Mouse (Mus musculus) thymus, adult 2 months (tissue): ENCODE measurements at regions not wholly inside any gene's neighbourhood (a gene's known extent, or its start where the extent isn't known, plus 50 kb on each side); places are given as distances from the start of the nearest gene placed in this dataset.

Experiments used
- CTCF ChIP-seq: fragments of 200-500 bp; IDR thresholded peaks from 2 replicates; pipeline ENCODE4 v1.5.1; 2012; ENCODE audit warnings: mild to moderate bottlenecking, control low read depth, low read length, moderate library complexity, borderline replicate concordance; ENCODE audit not compliant: control insufficient read depth, poor library complexity, insufficient read depth; ENCODE audit errors: extremely low read depth
- POLR2A ChIP-seq: fragments of 200-500 bp; IDR thresholded peaks from 2 replicates; pipeline ENCODE4 v1.6.1; 2012; ENCODE audit warnings: mild to moderate bottlenecking, low read length, control low read depth, moderate library complexity; ENCODE audit not compliant: control insufficient read depth, poor library complexity, insufficient read depth; ENCODE audit errors: extremely low read depth

DNA sequence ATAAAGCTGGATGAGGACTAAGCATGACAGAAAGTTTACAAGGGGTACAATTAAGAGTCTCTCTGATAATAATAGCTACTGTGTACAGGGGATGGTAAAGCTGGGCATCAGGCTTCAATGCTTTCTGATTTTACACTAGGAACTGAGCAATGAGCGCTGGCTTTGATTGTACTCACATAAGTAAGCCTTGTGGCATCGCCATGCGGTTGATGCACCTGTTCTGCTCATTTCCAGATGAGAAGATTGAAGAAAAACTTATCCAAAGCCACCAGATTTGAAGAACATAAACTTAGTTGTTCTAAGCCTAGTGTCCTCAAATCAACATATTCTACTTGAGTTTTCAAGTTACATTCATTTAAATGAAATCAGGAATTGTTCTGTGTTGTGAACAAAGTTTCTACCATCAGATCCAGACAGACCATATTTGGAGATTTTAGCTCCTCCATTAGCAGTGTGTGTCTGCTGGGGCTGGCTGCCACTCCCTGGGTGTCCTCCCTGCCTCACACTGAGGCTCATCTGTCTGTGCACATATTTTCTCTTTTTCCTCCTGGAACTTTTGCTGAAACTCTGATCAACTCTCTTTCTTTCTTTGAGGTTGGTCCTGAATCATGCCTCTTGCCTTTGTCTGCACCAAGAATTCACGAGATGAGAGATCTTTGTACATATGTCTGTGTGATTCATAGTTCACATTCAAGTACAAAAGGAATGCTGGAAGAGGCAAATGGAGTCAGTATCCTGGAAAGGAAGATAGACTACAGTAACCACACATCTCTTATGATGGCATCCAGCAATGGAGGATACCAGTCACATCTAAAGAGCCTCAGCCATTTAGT is 68.2 kb upstream of the Ifne start:
- TF ChIP-seq CTCF (no peak), POLR2A (no peak)
